Mouse (Mus musculus): ENCODE data around the gene Arhgef28. TPM values are rescaled to one million over a fixed set of nuclear protein-coding genes. Genes with fewer than 3 reads are reported as not detected.

Gene Arhgef28
- total and polyA plus RNA-seq, 3 experiments: 0.11 TPM; not detected in 2

DNA sequence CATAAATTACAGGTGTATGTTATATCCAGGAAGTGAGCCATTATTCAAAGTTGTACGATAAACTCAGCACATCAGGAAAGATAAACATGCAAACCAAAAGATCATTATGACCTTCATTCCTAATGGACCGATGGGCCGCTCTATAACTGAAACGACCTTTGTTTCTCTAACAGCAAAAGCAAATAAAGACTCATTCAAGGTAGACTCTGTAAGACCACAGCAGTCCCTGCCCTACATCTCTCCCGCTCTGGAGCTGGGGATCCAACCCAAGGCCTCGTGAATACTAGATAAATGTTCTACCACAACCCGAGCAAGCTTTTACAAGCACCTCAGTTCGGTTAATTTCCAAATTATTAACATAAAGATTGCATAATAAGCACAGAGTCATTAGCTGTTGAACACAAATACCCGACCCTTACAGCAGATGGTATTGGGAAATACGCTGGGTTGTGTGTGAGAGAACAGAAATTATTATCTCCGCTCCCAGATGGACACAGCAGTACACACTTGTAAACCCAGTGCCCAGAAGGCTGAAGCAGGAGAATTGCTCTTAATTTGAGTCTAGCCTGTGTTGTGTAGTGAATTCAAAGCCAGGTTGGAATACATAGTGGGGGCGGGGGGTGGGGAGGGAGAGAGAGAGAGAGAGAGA lies 113.8 kb downstream of the Arhgef28 start:
- no peak for DNase-seq (ENCODE audit: low spot score)
- Histone ChIP-seq H3K4me1 (ENCODE audit: insufficient read depth, low read depth, low read length) (no peaks in the 10 kb centered on the region), H3K36me3 (replicated peaks) (no peaks in the 10 kb centered on the region), H3K4me3 (ENCODE audit: low read depth, low read length) (no peak overlapping the region), H3K9me3 (replicated peaks) (no peaks in the 10 kb centered on the region), H3K27me3 (ENCODE audit: insufficient read depth, low read length) (no peaks in the 10 kb centered on the region)
- TF ChIP-seq TAL1 (conservative IDR thresholded peaks at IDR 0.05; ENCODE audit: low read depth, low read length) (no peak), POLR2AphosphoS5 (IDR thresholded peaks at IDR 0.05; ENCODE audit: insufficient replicate concordance, low read depth, low read length) (no peak), GATA1 (IDR thresholded peaks at IDR 0.05; ENCODE audit: borderline replicate concordance, low read length) (no peak), GATA2 (IDR thresholded peaks at IDR 0.05; ENCODE audit: borderline replicate concordance, low read depth, low read length) (no peak), CTCF (IDR thresholded peaks at IDR 0.05; ENCODE audit: low read depth, low read length) (no peak)
- ATAC-seq (ENCODE audit: extremely low read depth, insufficient number of reproducible peaks, low FRiP score, poor library complexity, severe bottlenecking): no peak

DNA sequence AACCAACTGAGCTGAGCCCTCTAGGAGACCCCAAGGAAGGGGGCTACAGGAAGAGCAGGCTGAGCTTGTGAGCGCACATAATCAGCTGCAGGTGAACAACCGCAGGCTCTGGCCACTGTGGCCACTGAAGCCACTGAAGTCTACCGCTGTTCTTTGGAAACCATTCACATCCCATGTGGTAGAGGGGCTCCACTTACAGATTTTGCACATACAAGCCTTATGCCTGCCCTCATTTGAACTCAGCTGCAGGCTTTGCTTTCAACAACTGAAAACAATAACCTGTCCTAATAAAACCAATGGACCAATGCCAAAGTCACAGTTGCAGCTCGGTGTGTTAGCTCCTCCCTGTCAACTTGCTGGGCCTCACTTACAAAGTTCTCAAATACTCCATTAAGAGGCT lies 126.6 kb downstream of the Arhgef28 start:
- no peak overlapping the region for H3K4me3 ChIP-seq (ENCODE audit: low read depth, low read length)
- no peak for TF ChIP-seq GATA2 (IDR thresholded peaks at IDR 0.05; ENCODE audit: borderline replicate concordance, low read depth, low read length)
- no peak for TF ChIP-seq TAL1 (conservative IDR thresholded peaks at IDR 0.05; ENCODE audit: low read depth, low read length)
- no peak for TF ChIP-seq POLR2AphosphoS5 (IDR thresholded peaks at IDR 0.05; ENCODE audit: insufficient replicate concordance, low read depth, low read length)
- no peak for TF ChIP-seq CTCF (IDR thresholded peaks at IDR 0.05; ENCODE audit: low read depth, low read length)
- TF ChIP-seq GATA1 (IDR thresholded peaks at IDR 0.05; ENCODE audit: borderline replicate concordance, low read length): no peak
- no peaks in the 10 kb centered on the region for H3K9me3 ChIP-seq (replicated peaks)

GRCm38 (mm10) chr13:98078251-98078650 lies 128.0 kb downstream of the Arhgef28 start:
- Histone ChIP-seq H3K4me3 (ENCODE audit: low read depth, low read length) (no peak overlapping the region), H3K9me3 (replicated peaks) (no peaks in the 10 kb centered on the region), H3K27me3 (ENCODE audit: insufficient read depth, low read length) (peaks cover 2% of the 10 kb centered on the region; the same call in 1 of the 2 replicates), H3K4me1 (ENCODE audit: insufficient read depth, low read depth, low read length) (no peaks in the 10 kb centered on the region; the same call in 1 of the 2 replicates), H3K36me3 (replicated peaks) (no peaks in the 10 kb centered on the region)
- ATAC-seq (ENCODE audit: extremely low read depth, insufficient number of reproducible peaks, low FRiP score, poor library complexity, severe bottlenecking) (no peak), DNase-seq (ENCODE audit: low spot score) (no peak)
- TF ChIP-seq POLR2AphosphoS5 (IDR thresholded peaks at IDR 0.05; ENCODE audit: insufficient replicate concordance, low read depth, low read length) (no peak), GATA2 (IDR thresholded peaks at IDR 0.05; ENCODE audit: borderline replicate concordance, low read depth, low read length) (no peak), CTCF (IDR thresholded peaks at IDR 0.05; ENCODE audit: low read depth, low read length) (no peak)

More for the DNA sequence above, 126.6 kb downstream of the Arhgef28 start:
- DNase-seq (ENCODE audit: low spot score): no peak
- Histone ChIP-seq H3K4me1 (ENCODE audit: insufficient read depth, low read depth, low read length) (no peaks in the 10 kb centered on the region; the same call in 1 of the 2 replicates), H3K27me3 (ENCODE audit: insufficient read depth, low read length) (peaks cover 2% of the 10 kb centered on the region; the same call in 1 of the 2 replicates), H3K36me3 (replicated peaks) (no peaks in the 10 kb centered on the region)
- no peak for ATAC-seq (ENCODE audit: extremely low read depth, insufficient number of reproducible peaks, low FRiP score, poor library complexity, severe bottlenecking)

DNA sequence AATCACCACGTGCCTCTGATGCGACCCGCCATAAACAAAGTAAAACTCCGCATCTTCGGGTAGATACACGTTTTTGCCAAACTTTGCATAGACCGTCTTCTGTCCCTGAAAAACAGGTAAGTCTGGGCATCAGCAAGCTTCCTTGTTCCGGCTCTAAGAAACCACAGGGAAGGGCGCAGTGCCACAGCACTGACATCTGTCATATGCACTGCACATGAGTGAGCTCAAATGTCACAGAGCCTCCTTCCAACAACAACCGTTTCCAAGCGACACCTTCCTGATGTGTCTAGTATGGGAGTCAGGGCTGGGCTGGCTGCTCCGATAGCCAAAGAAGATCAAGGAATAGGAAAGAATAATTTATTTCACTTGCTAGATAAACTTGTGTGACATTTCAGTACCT lies 129.0 kb downstream of the Arhgef28 start:
- no peaks in the 10 kb centered on the region for H3K9me3 ChIP-seq (replicated peaks)
- no peak for ATAC-seq (ENCODE audit: extremely low read depth, insufficient number of reproducible peaks, low FRiP score, poor library complexity, severe bottlenecking)

DNA sequence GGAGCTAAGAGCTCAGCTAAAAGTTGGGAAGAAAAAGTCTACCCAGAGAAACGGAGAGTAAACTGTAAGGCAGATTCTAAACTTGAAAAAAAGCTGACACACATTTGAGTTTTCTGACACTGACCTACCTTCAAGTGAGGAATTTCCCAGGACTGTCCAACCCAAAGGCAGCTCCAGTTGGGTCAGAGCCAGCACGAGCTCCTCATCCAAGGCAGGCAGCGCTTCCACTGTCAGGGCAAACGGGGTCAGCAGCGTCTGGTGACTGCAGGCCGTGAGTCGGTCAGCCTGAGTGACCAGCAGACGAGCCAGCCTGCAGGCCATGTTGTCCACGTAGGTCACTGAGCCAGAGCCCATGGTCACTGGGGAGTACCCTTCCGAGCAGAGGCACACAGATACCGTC lies 131.4 kb downstream of the Arhgef28 start:
- peaks cover 5% of the 10 kb centered on the region; the same call in 1 of the 2 replicates for H3K27me3 ChIP-seq (ENCODE audit: insufficient read depth, low read length)
- ATAC-seq (ENCODE audit: extremely low read depth, insufficient number of reproducible peaks, low FRiP score, poor library complexity, severe bottlenecking): no peak
- no peaks in the 10 kb centered on the region; the same call in 1 of the 2 replicates for H3K4me1 ChIP-seq (ENCODE audit: insufficient read depth, low read depth, low read length)
- no peak for DNase-seq (ENCODE audit: low spot score)
- no peak overlapping the region for H3K4me3 ChIP-seq (ENCODE audit: low read depth, low read length)
- no peaks in the 10 kb centered on the region for H3K36me3 ChIP-seq (replicated peaks)
- no peak for TF ChIP-seq GATA1 (IDR thresholded peaks at IDR 0.05; ENCODE audit: borderline replicate concordance, low read length)
- TF ChIP-seq GATA2 (IDR thresholded peaks at IDR 0.05; ENCODE audit: borderline replicate concordance, low read depth, low read length): no peak
- TF ChIP-seq TAL1 (conservative IDR thresholded peaks at IDR 0.05; ENCODE audit: low read depth, low read length): no peak
- no peak for TF ChIP-seq POLR2AphosphoS5 (IDR thresholded peaks at IDR 0.05; ENCODE audit: insufficient replicate concordance, low read depth, low read length)
- TF ChIP-seq CTCF (IDR thresholded peaks at IDR 0.05; ENCODE audit: low read depth, low read length): no peak
- no peaks in the 10 kb centered on the region for H3K9me3 ChIP-seq (replicated peaks)

More for the DNA sequence above, 129.0 kb downstream of the Arhgef28 start:
- Histone ChIP-seq H3K36me3 (replicated peaks) (no peaks in the 10 kb centered on the region), H3K4me1 (ENCODE audit: insufficient read depth, low read depth, low read length) (no peaks in the 10 kb centered on the region; the same call in 1 of the 2 replicates), H3K27me3 (ENCODE audit: insufficient read depth, low read length) (peaks cover 2% of the 10 kb centered on the region; the same call in 1 of the 2 replicates), H3K4me3 (ENCODE audit: low read depth, low read length) (no peak overlapping the region)
- no peak for DNase-seq (ENCODE audit: low spot score)
- TF ChIP-seq CTCF (IDR thresholded peaks at IDR 0.05; ENCODE audit: low read depth, low read length): no peak
- TF ChIP-seq TAL1 (conservative IDR thresholded peaks at IDR 0.05; ENCODE audit: low read depth, low read length): no peak
- no peak for TF ChIP-seq POLR2AphosphoS5 (IDR thresholded peaks at IDR 0.05; ENCODE audit: insufficient replicate concordance, low read depth, low read length)
- TF ChIP-seq GATA2 (IDR thresholded peaks at IDR 0.05; ENCODE audit: borderline replicate concordance, low read depth, low read length): no peak
- TF ChIP-seq GATA1 (IDR thresholded peaks at IDR 0.05; ENCODE audit: borderline replicate concordance, low read length): no peak

DNA sequence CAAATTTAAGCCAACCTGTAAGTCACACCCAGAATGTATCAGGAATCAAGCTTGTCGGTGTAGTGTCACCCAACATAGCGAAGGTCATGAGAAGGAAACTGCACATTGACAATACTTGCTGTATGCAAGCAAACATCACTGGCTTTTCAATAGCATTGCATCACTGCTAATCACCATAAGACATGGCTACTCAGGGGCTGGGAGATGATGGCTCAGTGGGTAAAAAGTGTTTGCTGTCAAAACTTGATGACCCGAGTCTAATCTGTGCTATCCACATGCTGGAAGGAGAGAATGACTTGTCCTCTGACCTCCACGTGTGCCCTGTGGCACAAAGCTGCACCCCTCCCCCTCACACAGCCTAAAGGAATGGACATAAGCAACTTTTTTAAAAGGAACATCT lies 133.0 kb downstream of the Arhgef28 start:
- H3K9me3 ChIP-seq (replicated peaks): no peaks in the 10 kb centered on the region
- peaks cover 5% of the 10 kb centered on the region; the same call in 1 of the 2 replicates for H3K27me3 ChIP-seq (ENCODE audit: insufficient read depth, low read length)
- no peak overlapping the region for H3K4me3 ChIP-seq (ENCODE audit: low read depth, low read length)
- no peaks in the 10 kb centered on the region; the same call in 1 of the 2 replicates for H3K4me1 ChIP-seq (ENCODE audit: insufficient read depth, low read depth, low read length)
- H3K36me3 ChIP-seq (replicated peaks): no peaks in the 10 kb centered on the region
- DNase-seq (ENCODE audit: low spot score): no peak
- TF ChIP-seq GATA1 (IDR thresholded peaks at IDR 0.05; ENCODE audit: borderline replicate concordance, low read length) (no peak), GATA2 (IDR thresholded peaks at IDR 0.05; ENCODE audit: borderline replicate concordance, low read depth, low read length) (no peak), CTCF (IDR thresholded peaks at IDR 0.05; ENCODE audit: low read depth, low read length) (no peak), TAL1 (conservative IDR thresholded peaks at IDR 0.05; ENCODE audit: low read depth, low read length) (no peak), POLR2AphosphoS5 (IDR thresholded peaks at IDR 0.05; ENCODE audit: insufficient replicate concordance, low read depth, low read length) (no peak)
- ATAC-seq (ENCODE audit: extremely low read depth, insufficient number of reproducible peaks, low FRiP score, poor library complexity, severe bottlenecking): no peak
